Mouse (Mus musculus) erythroid progenitor cell, adult 5-6 weeks (primary cell): ENCODE results near the gene Fli1. TPM values are rescaled to one million over a fixed set of nuclear protein-coding genes. Genes with fewer than 3 reads are reported as not detected.

Source experiments
- ATAC-seq: replicated peaks from 2 replicates; pipeline ENCODE4 v1.8.0; 2016; ENCODE audit warnings: moderate number of reproducible peaks, mild to moderate bottlenecking, moderate TSS enrichment, inconsistent platforms; ENCODE audit not compliant: poor library complexity, low FRiP score, severe bottlenecking
- total RNA-seq, 2 experiments: library from RNA; stranded (forward) in 1 of 2; stranded (reverse) in 1 of 2; fragments of 150-400 nt in 1 of 2; fragments of 186-747, 209-891 nt in 1 of 2; gene quantifications; 2 replicates each; pipeline versions ENCODE4 v1.2.3 to v1.2.4; 2015 to 2017; ENCODE audit warnings: low replicate concordance in 2 of 2

Gene Fli1
- total RNA-seq (2015; ENCODE audit: low replicate concordance) (26.7 and 27.2 TPM in 2 replicates), total RNA-seq (2017; ENCODE audit: low replicate concordance) (13.4 and 16.0 TPM in 2 replicates)

- no peak for ATAC-seq
Observed at GRCm38 (mm10) chr9:32542212-32543039, at the start of gene Fli1. Gene Fli1, minus strand, starts transcription at chr9:32542861.

- 0 out of 2 replicates have a peak, but pooled peaks have one; percentile 41 for ATAC-seq
Observed at GRCm38 (mm10) chr9:32591732-32592582, 49.3 kb upstream of the Fli1 start.

GRCm38 (mm10) chr9:32590571-32590970, 47.9 kb upstream of the Fli1 start:
- ATAC-seq: no peak

- ATAC-seq: no peak
Observed at GRCm38 (mm10) chr9:32589900-32590299, 47.2 kb upstream of the Fli1 start.

GRCm38 (mm10) chr9:32585357-32585756, 42.7 kb upstream of the Fli1 start:
- ATAC-seq: no peak

- ATAC-seq: no peak
Observed at GRCm38 (mm10) chr9:32583905-32584304, 41.2 kb upstream of the Fli1 start.

GRCm38 (mm10) chr9:32581851-32582573, 39.4 kb upstream of the Fli1 start:
- no peak for ATAC-seq

GRCm38 (mm10) chr9:32578411-32578810, 35.8 kb upstream of the Fli1 start:
- ATAC-seq: no peak

- ATAC-seq: no peak
Observed at GRCm38 (mm10) chr9:32573638-32574037, 31.0 kb upstream of the Fli1 start.

GRCm38 (mm10) chr9:32571676-32572075, 29.0 kb upstream of the Fli1 start:
- ATAC-seq: no peak

- ATAC-seq: no peak
Observed at GRCm38 (mm10) chr9:32570547-32570946, 27.9 kb upstream of the Fli1 start.

GRCm38 (mm10) chr9:32569261-32569660, 26.6 kb upstream of the Fli1 start:
- ATAC-seq: no peak

GRCm38 (mm10) chr9:32567603-32568002, 24.9 kb upstream of the Fli1 start:
- ATAC-seq: no peak

- no peak for ATAC-seq
Observed at GRCm38 (mm10) chr9:32565309-32565708, 22.6 kb upstream of the Fli1 start.

GRCm38 (mm10) chr9:32562837-32563236, 20.2 kb upstream of the Fli1 start:
- ATAC-seq: no peak

GRCm38 (mm10) chr9:32562409-32562808, 19.7 kb upstream of the Fli1 start:
- ATAC-seq: no peak

GRCm38 (mm10) chr9:32561190-32561890, 18.7 kb upstream of the Fli1 start:
- ATAC-seq: no peak

GRCm38 (mm10) chr9:32559859-32560258, 17.2 kb upstream of the Fli1 start:
- no peak for ATAC-seq

GRCm38 (mm10) chr9:32559454-32559853, 16.8 kb upstream of the Fli1 start:
- no peak for ATAC-seq
